Mouse (Mus musculus) midbrain, embryonic 11.5 days (tissue): ENCODE results near the gene Atp6v1g2. TPM values are rescaled to one million over a fixed set of nuclear protein-coding genes. Genes with fewer than 3 reads are reported as not detected.

Source experiments
- ATAC-seq: fragments of 200-750 bp; cut with Nextera tagmentation; 2 replicates; pipeline ENCODE4 v1.8.0; 2017; ENCODE audit warnings: moderate TSS enrichment, moderate library complexity; ENCODE audit not compliant: low FRiP score
- DNase-seq: peaks from one replicate; pipeline ENCODE4 v3.0.0; 2015; ENCODE audit warnings: low spot score; ENCODE audit errors: missing footprints
- H3K27ac ChIP-seq: fragments of 300-500 bp; sonication (generic); 2 replicates; pipeline ENCODE4 v1.5.1; 2014; ENCODE audit warnings: low read depth, low read length
- H3K27me3 ChIP-seq: fragments of 300-500 bp; sonication (generic); 2 replicates; pipeline ENCODE4 v1.6.1; 2014; ENCODE audit warnings: mild to moderate bottlenecking, low read length, moderate library complexity, mixed read lengths; ENCODE audit not compliant: control insufficient read depth, insufficient read depth
- H3K36me3 ChIP-seq: fragments of 300-500 bp; sonication (generic); 2 replicates; pipeline ENCODE4 v1.6.1; 2014; ENCODE audit warnings: mild to moderate bottlenecking, low read length, moderate library complexity, mixed read lengths; ENCODE audit not compliant: control insufficient read depth, insufficient read depth
- H3K4me1 ChIP-seq: fragments of 300-500 bp; sonication (generic); 2 replicates; pipeline ENCODE4 v1.6.1; 2014; ENCODE audit warnings: low read length; ENCODE audit not compliant: control insufficient read depth, insufficient read depth
- H3K4me2 ChIP-seq: fragments of 300-500 bp; sonication (generic); 2 replicates; pipeline ENCODE4 v1.6.1; 2014; ENCODE audit warnings: mild to moderate bottlenecking, moderate library complexity
- H3K4me3 ChIP-seq: fragments of 300-500 bp; sonication (generic); 2 replicates; pipeline ENCODE4 v1.5.1; 2014; ENCODE audit warnings: low read depth, low read length
- H3K9ac ChIP-seq: fragments of 300-500 bp; sonication (generic); 2 replicates; pipeline ENCODE4 v1.6.1; 2014; ENCODE audit warnings: low read length
- H3K9me3 ChIP-seq: fragments of 300-500 bp; sonication (generic); 2 replicates; pipeline ENCODE4 v1.6.1; 2016; ENCODE audit warnings: low read length; ENCODE audit not compliant: control insufficient read depth
- WGBS: fragments of 180-500 bp; shearing (Covaris S2); extraction: QIAGEN DNeasy Blood & Tissue Kit; methylation state at CpG from one replicate; pipeline ENCODE4 v1.1.7; 2014; 5-methylcytosine and 5-hydroxymethylcytosine counted together
- microRNA-seq: library from miRNA; unstranded; fragments of <30 nt; microRNA quantifications from one replicate; pipeline ENCODE4, GENCODE M21; 2017
- polyA plus RNA-seq: library from polyadenylated mRNA; unstranded; fragments of >200 nt; fragmentation: Nextera tagmentation; extraction: Ambion mirVana; gene quantifications from 2 replicates; pipeline ENCODE4 v1.2.1, GENCODE M21; 2014

Gene Atp6v1g2
- polyA plus RNA-seq, 1 experiment from 2014 or later = 17.8 TPM

DNA sequence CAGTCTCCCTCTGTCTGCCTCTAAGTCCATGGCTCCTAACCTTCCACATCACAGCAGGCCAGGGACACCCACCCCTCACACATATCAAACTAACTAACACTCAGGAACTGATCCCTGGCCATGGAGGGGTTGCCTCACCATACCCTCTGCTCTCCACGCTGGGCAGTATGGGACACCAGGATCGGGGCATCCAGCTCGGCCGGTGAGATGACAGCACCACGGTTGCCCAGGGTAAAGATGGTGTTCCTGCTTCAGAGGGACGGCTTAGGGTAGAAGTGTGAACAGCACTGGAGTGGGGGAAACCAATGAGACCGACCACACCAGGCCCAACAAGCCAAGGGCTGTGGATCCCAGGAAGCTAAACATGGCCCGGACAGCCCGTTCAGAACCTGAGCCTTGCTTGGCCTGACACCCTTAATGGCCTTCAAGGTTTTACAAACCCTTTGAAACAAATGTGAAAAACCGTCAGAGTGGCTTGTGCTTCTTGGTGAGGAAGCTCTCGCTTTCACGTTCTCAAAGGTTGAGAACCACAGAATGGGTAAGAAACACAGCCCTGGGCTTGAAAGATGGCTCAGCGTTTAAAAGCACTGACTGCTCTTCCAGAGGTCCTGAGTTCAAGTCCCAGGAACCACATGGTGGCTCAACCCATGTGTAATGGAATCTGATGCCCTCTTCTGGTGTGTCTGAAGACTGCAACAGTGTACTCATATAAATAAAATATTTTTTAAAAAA, 45.7 kb downstream of the Atp6v1g2 start:
- Histone ChIP-seq H3K9ac (no peak overlapping the region), H3K27me3 (no peaks in the 10 kb centered on the region), H3K27ac (no peak overlapping the region), H3K9me3 (no peaks in the 10 kb centered on the region), H3K4me2 (no peak overlapping the region), H3K36me3 (no peaks in the 10 kb centered on the region), H3K4me3 (no peak overlapping the region), H3K4me1 (no peaks in the 10 kb centered on the region)
- WGBS = 85% methylated on average over 13 of the region's 13 CpGs
- no peak for DNase-seq
- no peak for ATAC-seq

DNA sequence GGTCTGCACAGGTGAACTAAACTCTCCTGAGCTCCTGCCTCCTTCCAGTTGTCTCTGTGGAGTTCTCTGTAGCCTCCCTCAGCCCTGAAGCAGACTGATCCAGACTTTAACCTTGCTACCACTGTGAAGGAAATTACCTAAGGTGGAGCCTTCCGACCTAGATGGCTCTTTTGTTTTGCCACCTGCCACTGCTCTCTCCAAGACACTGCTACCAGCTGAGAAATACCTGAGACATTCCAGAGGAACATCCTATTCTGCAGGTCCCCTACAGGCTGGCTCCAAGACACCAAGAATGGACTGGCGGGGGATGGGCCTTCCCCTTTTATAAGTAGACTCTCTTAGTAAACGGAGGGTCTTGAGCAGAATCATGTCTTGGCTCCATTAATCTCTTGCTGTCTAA, 46.8 kb downstream of the Atp6v1g2 start:
- H3K4me1 ChIP-seq = no peaks in the 10 kb centered on the region
- DNase-seq (no peak), ATAC-seq (no peak)
- no peaks in the 10 kb centered on the region for H3K9me3 ChIP-seq
- no peak overlapping the region for H3K27ac ChIP-seq
- no peak overlapping the region for H3K4me2 ChIP-seq
- H3K36me3 ChIP-seq = no peaks in the 10 kb centered on the region
- WGBS = 80% methylated on average over 3 of the region's 3 CpGs
- no peak overlapping the region for H3K9ac ChIP-seq
- no peaks in the 10 kb centered on the region for H3K27me3 ChIP-seq
- no peak overlapping the region for H3K4me3 ChIP-seq

DNA sequence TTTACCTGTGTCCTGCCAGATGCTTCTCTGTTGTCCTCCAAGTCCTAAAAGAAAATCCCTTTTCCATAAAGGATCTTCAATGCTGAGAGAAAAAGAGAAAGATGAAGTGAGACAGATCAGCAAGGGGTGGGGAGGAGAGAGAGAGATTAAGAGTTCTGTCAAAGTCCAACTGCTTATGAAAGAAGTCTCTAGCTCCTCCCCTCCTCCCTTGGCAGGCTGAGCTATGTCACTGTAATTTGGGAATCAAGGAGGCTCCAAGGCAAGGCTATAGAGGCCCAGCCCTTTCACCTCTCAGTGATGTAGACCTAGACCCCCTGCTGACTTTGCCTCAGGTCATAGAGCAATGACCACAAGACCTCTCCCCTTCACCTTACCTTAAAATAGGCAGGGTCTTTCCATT, 52.0 kb downstream of the Atp6v1g2 start:
- Histone ChIP-seq H3K4me3 (no peak overlapping the region), H3K9ac (no peak overlapping the region), H3K36me3 (no peaks in the 10 kb centered on the region), H3K9me3 (no peaks in the 10 kb centered on the region), H3K4me2 (no peak overlapping the region), H3K27me3 (no peaks in the 10 kb centered on the region), H3K27ac (no peak overlapping the region), H3K4me1 (no peaks in the 10 kb centered on the region)
- ATAC-seq = no peak
- no peak for DNase-seq

Small RNA genes lying within 50 kb of the gene (microRNA-seq; reads per million reads assigned to microRNA genes)
- not detected for gene Mir6973a
- gene Mir6974 = not detected
- gene Mir6975 = 5.1 reads per million, percentile 23 among the genes with 10 or more reads in this experiment
- 2.3 reads per million, percentile 6 among the genes with 10 or more reads in this experiment for gene Mir8094

Other genes starting within 250 kb of the Atp6v1g2 start
- gene Vars, start 232.7 kb upstream of the Atp6v1g2 start, polyA plus RNA-seq = 76.1 and 81.2 TPM in 2 replicates
- 0.07 TPM in 1 of 2 replicates, not detected in the other for gene Vwa7, start 217.1 kb upstream of the Atp6v1g2 start, polyA plus RNA-seq
- gene Sapcd1, start 205.6 kb upstream of the Atp6v1g2 start, polyA plus RNA-seq = 5.3 and 7.3 TPM in 2 replicates
- gene Msh5, start 186.9 kb upstream of the Atp6v1g2 start, polyA plus RNA-seq = 5.0 and 5.2 TPM in 2 replicates
- 73.8 and 83.9 TPM in 2 replicates for gene Clic1, start 183.7 kb upstream of the Atp6v1g2 start, polyA plus RNA-seq
- gene Ddah2, start 174.6 kb upstream of the Atp6v1g2 start, polyA plus RNA-seq = 614 and 653 TPM in 2 replicates
- not detected in 2 replicates for gene Ly6g6c, start 168.3 kb upstream of the Atp6v1g2 start, polyA plus RNA-seq
- 0.76 and 0.89 TPM in 2 replicates for gene Mpig6b, start 167.5 kb upstream of the Atp6v1g2 start, polyA plus RNA-seq
- not detected in 2 replicates for gene Ly6g6e, start 156.8 kb upstream of the Atp6v1g2 start, polyA plus RNA-seq
- 0.97 and 1.5 TPM in 2 replicates for gene Ly6g6d, start 155.6 kb upstream of the Atp6v1g2 start, polyA plus RNA-seq
- 0.28 and 0.74 TPM in 2 replicates for gene Ly6g6f, start 148.1 kb upstream of the Atp6v1g2 start, polyA plus RNA-seq
- gene Abhd16a, start 144.4 kb upstream of the Atp6v1g2 start, polyA plus RNA-seq = 40.5 and 45.2 TPM in 2 replicates
- gene Ly6g5c, start 125.4 kb upstream of the Atp6v1g2 start, polyA plus RNA-seq = not detected in 2 replicates
- 0.86 and 1.2 TPM in 2 replicates for gene Ly6g5b, start 118.2 kb upstream of the Atp6v1g2 start, polyA plus RNA-seq
- 24.4 and 26.3 TPM in 2 replicates for gene Gpank1, start 112.2 kb upstream of the Atp6v1g2 start, polyA plus RNA-seq
- 293 and 299 TPM in 2 replicates for gene Csnk2b, start 111.6 kb upstream of the Atp6v1g2 start, polyA plus RNA-seq
- gene D17H6S53E, start 107.3 kb upstream of the Atp6v1g2 start, polyA plus RNA-seq = 7.1 and 8.1 TPM in 2 replicates
- gene Apom, start 101.6 kb upstream of the Atp6v1g2 start, polyA plus RNA-seq = 0.37 and 0.45 TPM in 2 replicates
- gene Bag6, start 98.5 kb upstream of the Atp6v1g2 start, polyA plus RNA-seq = 96.0 and 104 TPM in 2 replicates
- gene Prrc2a, start 68.8 kb upstream of the Atp6v1g2 start, polyA plus RNA-seq = 138 and 153 TPM in 2 replicates
- gene Aif1, start 57.6 kb upstream of the Atp6v1g2 start, polyA plus RNA-seq = 7.8 and 8.4 TPM in 2 replicates
- gene Lst1, start 45.2 kb upstream of the Atp6v1g2 start, polyA plus RNA-seq = 7.8 and 10.2 TPM in 2 replicates
- gene Ltb, start 39.2 kb upstream of the Atp6v1g2 start, polyA plus RNA-seq = 0.41 TPM in 1 of 2 replicates, not detected in the other
- gene Tnf, start 31.7 kb upstream of the Atp6v1g2 start, polyA plus RNA-seq = 0.26 TPM in 1 of 2 replicates, not detected in the other
- gene Lta, start 28.3 kb upstream of the Atp6v1g2 start, polyA plus RNA-seq = not detected in 2 replicates
- not detected in 2 replicates for gene Gm16181, start 12.8 kb upstream of the Atp6v1g2 start, polyA plus RNA-seq
- gene Nfkbil1, start 2.1 kb downstream of the Atp6v1g2 start, polyA plus RNA-seq = 3.3 and 4.4 TPM in 2 replicates
- gene Ddx39b, start 8.1 kb downstream of the Atp6v1g2 start, polyA plus RNA-seq = 649 and 657 TPM in 2 replicates
- 42.2 and 45.9 TPM in 2 replicates for gene H2-D1, start 29.1 kb downstream of the Atp6v1g2 start, polyA plus RNA-seq
- not detected in 2 replicates for gene H2-Q1, start 86.7 kb downstream of the Atp6v1g2 start, polyA plus RNA-seq
- 0.22 and 0.34 TPM in 2 replicates for gene H2-Q2, start 108.6 kb downstream of the Atp6v1g2 start, polyA plus RNA-seq
- 1.9 and 2.5 TPM in 2 replicates for gene H2-Q4, start 146.0 kb downstream of the Atp6v1g2 start, polyA plus RNA-seq
- 0.33 and 0.93 TPM in 2 replicates for gene H2-Q6, start 191.2 kb downstream of the Atp6v1g2 start, polyA plus RNA-seq
- gene H2-Q7, start 205.5 kb downstream of the Atp6v1g2 start, polyA plus RNA-seq = 9.3 and 10.0 TPM in 2 replicates
- 0.11 and 0.12 TPM in 2 replicates for gene H2-Q10, start 236.4 kb downstream of the Atp6v1g2 start, polyA plus RNA-seq